Mouse (Mus musculus): ENCODE data around the gene Kcnd2.

The Kcnd2 gene

GRCm38 (mm10) chr6:21418246-21418645 lies 202.9 kb downstream of the Kcnd2 start:
- no peak for DNase-seq (ENCODE audit: low spot score in 2 of 2)

- no peak for DNase-seq (ENCODE audit: low spot score in 2 of 2)
Observed at GRCm38 (mm10) chr6:21424202-21424785, 209.0 kb downstream of the Kcnd2 start.

GRCm38 (mm10) chr6:21431120-21431519 lies 215.8 kb downstream of the Kcnd2 start:
- DNase-seq (ENCODE audit: low spot score in 2 of 2) = no peak

GRCm38 (mm10) chr6:21464719-21465118 lies 249.4 kb downstream of the Kcnd2 start:
- no peak for DNase-seq (ENCODE audit: low spot score in 2 of 2)

- DNase-seq (ENCODE audit: low spot score in 2 of 2) = no peak
Observed at GRCm38 (mm10) chr6:21471891-21472544, 256.7 kb downstream of the Kcnd2 start.

- DNase-seq (ENCODE audit: low spot score in 2 of 2) = no peak
Observed at GRCm38 (mm10) chr6:21482714-21483113, 267.4 kb downstream of the Kcnd2 start.

GRCm38 (mm10) chr6:21488536-21488935 lies 273.2 kb downstream of the Kcnd2 start:
- DNase-seq (ENCODE audit: low spot score in 2 of 2) = no peak

GRCm38 (mm10) chr6:21502921-21503320 lies 287.6 kb downstream of the Kcnd2 start:
- DNase-seq (ENCODE audit: low spot score in 2 of 2) = no peak

- DNase-seq (ENCODE audit: low spot score in 2 of 2) = no peak
Observed at GRCm38 (mm10) chr6:21510621-21511239, 295.4 kb downstream of the Kcnd2 start.

- DNase-seq (ENCODE audit: low spot score in 2 of 2) = no peak
Observed at GRCm38 (mm10) chr6:21520351-21520750, 305.0 kb downstream of the Kcnd2 start.

- DNase-seq (ENCODE audit: low spot score in 2 of 2) = no peak
Observed at GRCm38 (mm10) chr6:21527489-21528074, 312.3 kb downstream of the Kcnd2 start.

- DNase-seq (ENCODE audit: low spot score in 2 of 2) = no peak
Observed at GRCm38 (mm10) chr6:21534009-21534408, 318.7 kb downstream of the Kcnd2 start.

GRCm38 (mm10) chr6:21534820-21535219 lies 319.5 kb downstream of the Kcnd2 start:
- no peak for DNase-seq (ENCODE audit: low spot score in 2 of 2)

GRCm38 (mm10) chr6:21551501-21551900 lies 336.2 kb downstream of the Kcnd2 start:
- DNase-seq (ENCODE audit: low spot score in 2 of 2) = no peak

GRCm38 (mm10) chr6:21570964-21571363 lies 355.7 kb downstream of the Kcnd2 start:
- no peak for DNase-seq (ENCODE audit: low spot score in 2 of 2)

GRCm38 (mm10) chr6:21590156-21590555 lies 374.9 kb downstream of the Kcnd2 start:
- DNase-seq (ENCODE audit: low spot score in 2 of 2) = no peak

GRCm38 (mm10) chr6:21597424-21597823 lies 382.1 kb downstream of the Kcnd2 start:
- DNase-seq (ENCODE audit: low spot score in 2 of 2) = no peak

- DNase-seq (ENCODE audit: low spot score in 2 of 2) = no peak
Observed at GRCm38 (mm10) chr6:21609381-21610059, 394.2 kb downstream of the Kcnd2 start.

- no peak for DNase-seq (ENCODE audit: low spot score in 2 of 2)
Observed at GRCm38 (mm10) chr6:21629989-21630388, 414.7 kb downstream of the Kcnd2 start.

- no peak for DNase-seq (ENCODE audit: low spot score in 2 of 2)
Observed at GRCm38 (mm10) chr6:21655681-21656080, 440.4 kb downstream of the Kcnd2 start.

GRCm38 (mm10) chr6:21664135-21664534 lies 448.8 kb downstream of the Kcnd2 start:
- no peak for DNase-seq (ENCODE audit: low spot score in 2 of 2)

GRCm38 (mm10) chr6:21664638-21665037 lies 449.3 kb downstream of the Kcnd2 start:
- DNase-seq (ENCODE audit: low spot score in 2 of 2) = no peak
